Mouse (Mus musculus): ENCODE results near the gene Mylpf.
"Not testable (repeated sequence)": the region's sequence is repeated elsewhere in the genome, so short reads cannot be mapped to it uniquely, and the experiment has no call there.

The Mylpf gene

DNA sequence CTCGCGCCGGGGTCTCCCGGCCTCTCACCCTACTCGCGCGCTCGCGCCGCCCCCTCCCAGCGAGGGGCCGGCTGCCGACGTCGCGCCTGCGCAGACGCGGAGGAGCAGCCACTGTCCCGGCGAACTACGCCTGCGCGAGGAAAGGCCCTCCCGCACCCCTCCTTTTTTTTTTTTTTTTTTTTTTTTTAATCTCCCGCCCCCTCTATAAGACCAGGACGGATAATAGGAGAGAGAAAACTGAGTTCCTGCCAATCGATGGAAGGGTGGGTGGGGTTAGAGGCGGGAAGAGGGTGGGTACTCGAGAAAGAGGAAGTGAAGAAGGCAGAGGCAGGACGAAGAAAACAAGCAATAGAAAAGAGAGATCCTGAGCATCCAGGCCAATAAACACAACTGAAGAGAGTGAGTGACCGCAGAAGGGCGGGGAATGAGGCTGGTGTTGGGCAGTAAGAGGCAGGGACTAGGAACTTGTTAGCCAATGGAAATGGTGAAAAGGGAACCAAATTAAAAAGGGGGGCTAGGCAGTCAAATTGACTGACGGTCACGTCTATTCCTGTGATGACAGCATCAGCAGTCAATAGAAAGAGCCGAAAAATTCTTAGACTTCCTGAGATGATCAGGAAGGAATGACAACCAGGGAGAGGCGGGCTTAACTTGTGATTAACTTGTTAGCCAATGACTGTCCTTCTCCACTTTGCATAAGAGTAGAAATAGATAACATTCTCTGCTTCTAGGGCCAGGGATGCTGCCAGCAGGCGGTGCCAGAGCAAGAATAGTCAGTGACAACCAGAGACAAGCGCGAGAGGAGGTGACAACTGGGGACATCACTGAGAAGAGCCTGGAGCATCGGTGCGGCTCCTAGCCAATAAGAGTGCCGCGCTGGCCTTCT lies at the start of gene Mylpf:
Gene Mylpf, plus strand, starts transcription at position 338 of the 886 bp plus-strand sequence.
- DNase-seq (ENCODE audit: low spot score), result peak; percentile 93

DNA sequence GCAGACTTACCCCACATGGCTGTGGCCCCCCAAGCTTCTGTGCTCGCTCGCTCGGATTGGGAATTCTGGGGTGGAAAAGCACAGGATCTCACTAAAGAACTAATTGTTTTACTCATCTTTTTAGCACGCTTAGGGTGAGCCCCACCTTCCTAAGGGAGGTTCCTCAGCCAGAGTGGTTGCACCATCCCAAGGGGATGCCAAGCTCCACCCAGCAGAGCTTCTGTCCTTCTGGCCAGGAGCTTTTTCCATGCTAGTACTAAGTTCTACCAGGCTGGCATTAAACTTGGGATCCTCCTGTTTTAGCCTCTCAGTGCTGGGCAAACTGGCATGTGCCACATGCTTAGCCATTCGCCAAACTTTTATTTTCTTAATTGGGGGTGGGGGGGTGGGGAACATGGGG lies 46.1 kb upstream of the Mylpf start:
- no peak for DNase-seq (ENCODE audit: low spot score)

DNA sequence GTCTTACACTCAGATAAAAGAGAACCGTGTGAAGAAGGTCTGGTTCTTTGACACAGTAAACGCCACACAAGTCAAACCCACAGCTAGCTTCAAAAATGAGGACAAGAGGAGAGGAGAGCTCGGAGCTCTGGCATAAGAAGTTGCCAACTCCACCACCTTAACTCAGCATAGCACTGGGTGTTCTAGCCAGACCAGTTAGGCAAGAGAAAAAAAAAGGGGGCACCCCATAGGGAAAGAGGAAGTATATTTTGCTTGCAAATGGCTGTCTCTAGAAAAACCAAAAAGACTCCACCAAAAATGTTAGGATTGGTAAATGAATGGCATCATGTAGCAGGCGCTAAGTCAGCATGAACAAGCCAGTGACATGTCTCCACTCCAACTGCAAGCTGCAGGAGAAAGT lies 44.7 kb upstream of the Mylpf start:
- no peak for DNase-seq (ENCODE audit: low spot score)

DNA sequence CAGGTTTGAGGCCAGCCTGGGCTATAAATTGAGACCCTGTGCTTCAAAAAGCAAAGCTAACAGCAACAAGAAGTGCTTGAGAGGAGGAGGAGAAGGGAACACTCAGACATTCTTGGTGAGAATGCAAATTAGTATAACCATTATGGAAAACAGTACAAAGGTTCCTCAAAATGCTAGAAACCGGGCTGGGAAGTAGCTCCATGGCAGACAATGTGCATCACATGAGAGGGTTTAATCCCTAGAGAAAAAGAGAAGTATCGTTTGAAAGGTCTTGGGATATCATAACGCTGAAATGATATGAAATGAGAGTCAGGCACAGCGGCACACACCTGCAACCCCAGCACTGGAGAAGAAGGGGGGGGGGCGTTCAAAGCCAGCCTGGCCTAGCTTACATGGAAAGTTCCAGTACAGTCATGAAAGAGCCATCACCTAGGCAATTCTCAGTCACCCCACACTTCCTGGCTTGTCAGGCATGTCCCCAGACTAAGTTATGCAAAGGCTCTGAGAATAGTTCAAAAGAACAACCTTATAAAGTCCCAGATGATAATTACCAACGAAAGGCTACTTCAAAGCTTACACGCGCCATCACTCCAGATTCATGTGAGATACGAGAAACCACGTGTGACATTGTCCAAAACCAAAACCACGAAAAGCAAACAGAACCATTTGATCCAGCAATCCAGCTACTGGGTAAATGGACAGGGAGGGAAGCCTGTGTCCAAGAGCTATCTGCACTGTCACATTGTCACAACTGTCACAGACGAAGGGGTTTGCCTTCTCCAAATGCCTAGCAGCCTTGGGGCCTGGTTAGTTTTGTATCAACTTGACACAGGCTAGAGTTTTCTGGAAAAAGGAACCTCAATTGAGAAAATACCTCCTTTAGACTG lies 42.8 kb upstream of the Mylpf start:
- no peak for DNase-seq (ENCODE audit: low spot score)

DNA sequence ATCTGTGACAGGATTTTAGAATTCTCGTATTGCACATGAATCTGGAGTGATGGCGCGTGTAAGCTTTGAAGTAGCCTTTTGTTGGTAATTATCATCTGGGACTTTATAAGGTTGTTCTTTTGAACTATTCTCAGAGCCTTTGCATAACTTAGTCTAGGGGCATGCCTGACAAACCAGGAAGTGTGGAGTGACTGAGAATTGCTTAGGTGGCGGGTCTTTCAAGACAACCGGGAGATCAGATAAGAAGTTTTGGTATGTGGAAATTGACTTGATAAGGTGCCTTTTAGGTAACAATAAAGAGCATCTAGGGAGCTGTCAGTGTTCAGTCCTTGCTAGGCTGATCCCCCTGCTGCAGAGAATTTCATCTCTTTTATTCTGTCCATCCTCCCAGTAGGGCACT lies 42.2 kb upstream of the Mylpf start:
- DNase-seq (ENCODE audit: low spot score), result no peak

DNA sequence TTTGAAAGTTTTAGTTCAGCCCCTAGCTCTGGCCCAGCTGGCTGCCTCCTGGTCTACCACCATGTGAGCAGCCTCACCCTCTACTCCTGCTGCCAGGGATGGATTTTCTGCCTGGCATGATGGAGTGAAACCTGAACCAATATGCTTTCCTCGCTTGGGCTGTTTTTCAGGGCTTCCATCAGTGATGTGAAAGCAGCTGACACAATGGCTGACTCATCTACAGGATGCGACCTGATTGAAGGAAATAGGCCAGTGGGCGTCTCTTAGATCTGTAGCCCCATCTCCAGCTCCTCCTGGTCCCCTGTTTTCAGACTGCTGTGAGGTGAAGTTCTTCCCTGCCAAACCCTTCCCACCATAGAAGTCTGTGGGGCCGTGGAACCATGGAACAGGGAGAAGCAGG lies 31.8 kb upstream of the Mylpf start:
- DNase-seq (ENCODE audit: low spot score), result no peak

DNA sequence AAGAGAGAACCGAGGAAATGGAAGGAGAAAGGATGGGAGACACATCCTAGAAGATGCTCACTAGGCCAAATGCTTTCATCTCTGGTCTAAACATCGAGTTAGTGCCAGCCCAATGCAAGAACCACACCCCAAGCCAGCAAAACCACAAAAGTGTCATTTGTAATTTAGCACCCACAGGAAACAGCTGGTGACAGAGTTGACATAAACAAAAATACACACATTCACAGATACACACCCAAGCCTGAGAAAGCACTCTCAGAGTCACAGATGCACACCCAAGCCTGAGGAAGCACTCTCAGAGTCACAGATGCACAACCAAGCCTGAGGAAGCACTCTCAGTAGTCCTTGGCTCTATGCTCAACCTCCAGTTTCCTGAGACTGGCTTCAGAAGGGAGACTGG lies 27.9 kb upstream of the Mylpf start:
- DNase-seq (ENCODE audit: low spot score), result no peak

DNA sequence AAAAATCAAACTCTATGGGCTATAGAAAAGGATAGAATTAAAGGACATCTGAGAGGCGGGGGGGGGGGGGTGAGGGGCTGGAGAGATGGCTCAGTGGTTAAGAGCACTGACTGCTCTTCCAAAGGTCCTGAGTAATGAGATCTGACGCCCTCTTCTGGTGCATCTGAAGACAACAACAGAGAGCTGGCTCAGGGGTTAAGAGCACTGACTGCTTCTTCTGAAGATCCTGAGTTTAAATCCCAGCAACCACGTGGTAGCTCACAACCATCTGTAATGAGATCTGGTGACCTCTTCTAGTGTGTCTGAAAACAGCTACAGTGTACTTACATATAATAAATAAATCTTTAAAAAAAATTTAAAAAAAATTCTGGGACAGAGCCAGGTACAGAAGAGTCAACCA lies 27.0 kb upstream of the Mylpf start:
- not testable (repeated sequence) for DNase-seq (ENCODE audit: low spot score)

DNA sequence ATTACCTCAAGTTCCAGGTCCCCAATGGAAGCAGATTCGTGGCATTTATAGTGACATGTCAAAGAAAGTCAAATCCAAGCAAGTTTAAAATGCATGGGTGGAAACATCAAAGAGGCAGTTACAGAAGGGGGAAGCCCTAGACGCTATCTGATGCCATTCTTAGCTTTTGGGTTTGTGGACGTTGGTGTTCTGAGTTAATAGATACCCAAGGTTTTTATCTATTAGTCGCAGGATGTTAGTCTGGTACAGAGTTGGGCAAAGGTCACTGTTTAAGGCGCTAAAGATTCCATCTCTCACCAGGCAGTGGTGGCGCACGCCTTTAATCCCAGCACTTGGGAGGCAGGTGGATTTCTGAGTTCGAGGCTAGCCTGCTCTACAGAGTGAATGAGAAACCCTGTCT lies 25.3 kb upstream of the Mylpf start:
- peak; percentile 56 for DNase-seq (ENCODE audit: low spot score)

DNA sequence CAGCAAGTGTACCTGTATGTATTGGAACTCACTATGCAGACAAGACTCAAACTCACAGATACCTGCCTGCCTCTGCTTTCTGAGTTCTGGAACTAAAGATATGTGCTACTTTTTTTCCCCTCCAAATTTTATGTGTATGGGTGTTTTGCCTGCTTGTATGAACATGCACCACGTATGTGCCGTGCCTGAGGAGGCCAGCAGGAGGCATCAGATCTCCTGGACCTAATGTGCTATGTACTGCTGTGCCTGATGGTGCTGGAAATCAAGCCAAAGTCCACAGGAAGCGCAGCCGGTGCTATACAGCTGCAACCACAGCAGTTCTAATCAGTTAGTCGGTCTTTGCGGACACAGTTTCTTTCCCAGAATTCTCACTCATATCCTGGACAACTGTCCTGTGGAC lies 24.9 kb upstream of the Mylpf start:
- peak; percentile 50 for DNase-seq (ENCODE audit: low spot score)

DNA sequence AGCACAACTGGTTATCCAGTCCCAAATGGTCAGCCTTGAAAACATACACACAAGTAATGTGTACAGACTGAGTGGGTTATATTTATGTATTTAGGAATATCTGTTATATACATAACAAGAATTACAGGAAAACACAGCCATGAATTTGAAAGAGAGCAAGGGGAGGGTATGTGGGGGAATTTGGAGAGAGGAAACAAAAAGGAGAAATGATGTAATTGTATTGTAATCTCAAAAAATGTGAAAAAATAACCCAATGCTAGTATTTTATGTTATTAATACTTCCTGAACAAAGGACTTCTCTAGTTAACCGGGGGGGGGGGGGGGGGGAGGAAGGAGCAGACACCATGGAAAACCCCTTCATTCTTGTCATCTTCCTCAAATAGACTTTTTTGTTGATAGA lies 24.0 kb upstream of the Mylpf start:
- DNase-seq (ENCODE audit: low spot score), result no peak

DNA sequence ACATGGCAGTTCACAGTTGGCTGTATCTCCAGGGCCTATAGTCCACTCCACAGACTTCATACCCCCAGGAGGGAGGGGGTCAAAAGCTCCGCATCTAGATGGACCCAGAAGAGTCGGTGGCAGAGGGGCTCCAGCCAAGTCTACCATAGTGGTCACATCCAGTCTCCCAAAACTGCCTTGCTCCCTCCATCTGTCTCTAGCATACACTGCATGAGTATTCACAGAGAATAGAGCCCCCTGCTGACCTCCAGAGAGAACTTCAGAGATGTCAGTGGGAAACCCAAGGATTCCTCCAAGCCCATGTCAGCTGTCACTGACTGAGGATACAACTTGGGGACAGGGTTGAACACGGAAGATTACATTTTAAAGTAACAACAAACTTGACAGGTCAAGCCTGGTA lies 23.1 kb upstream of the Mylpf start:
- DNase-seq (ENCODE audit: low spot score), result peak; percentile 40

DNA sequence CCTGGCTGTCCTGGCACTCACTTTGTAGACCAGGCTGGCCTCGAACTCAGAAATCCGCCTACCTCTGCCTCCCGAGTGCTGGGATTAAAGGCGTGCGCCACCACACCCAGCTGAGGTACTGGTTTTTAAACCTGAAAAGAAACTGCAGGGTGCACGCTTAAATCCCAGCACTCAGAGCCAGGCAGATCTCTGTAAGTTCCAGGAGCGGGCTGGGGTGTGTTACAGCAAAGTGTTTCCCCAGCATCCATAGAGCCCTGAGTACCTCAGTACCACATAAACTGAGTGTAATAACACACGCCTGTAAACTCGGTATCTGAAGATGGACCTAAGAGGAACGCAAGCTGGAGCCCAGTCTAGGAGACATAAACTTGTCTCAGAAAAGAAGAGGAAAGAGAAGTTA lies 21.3 kb upstream of the Mylpf start:
- DNase-seq (ENCODE audit: low spot score), result no peak

DNA sequence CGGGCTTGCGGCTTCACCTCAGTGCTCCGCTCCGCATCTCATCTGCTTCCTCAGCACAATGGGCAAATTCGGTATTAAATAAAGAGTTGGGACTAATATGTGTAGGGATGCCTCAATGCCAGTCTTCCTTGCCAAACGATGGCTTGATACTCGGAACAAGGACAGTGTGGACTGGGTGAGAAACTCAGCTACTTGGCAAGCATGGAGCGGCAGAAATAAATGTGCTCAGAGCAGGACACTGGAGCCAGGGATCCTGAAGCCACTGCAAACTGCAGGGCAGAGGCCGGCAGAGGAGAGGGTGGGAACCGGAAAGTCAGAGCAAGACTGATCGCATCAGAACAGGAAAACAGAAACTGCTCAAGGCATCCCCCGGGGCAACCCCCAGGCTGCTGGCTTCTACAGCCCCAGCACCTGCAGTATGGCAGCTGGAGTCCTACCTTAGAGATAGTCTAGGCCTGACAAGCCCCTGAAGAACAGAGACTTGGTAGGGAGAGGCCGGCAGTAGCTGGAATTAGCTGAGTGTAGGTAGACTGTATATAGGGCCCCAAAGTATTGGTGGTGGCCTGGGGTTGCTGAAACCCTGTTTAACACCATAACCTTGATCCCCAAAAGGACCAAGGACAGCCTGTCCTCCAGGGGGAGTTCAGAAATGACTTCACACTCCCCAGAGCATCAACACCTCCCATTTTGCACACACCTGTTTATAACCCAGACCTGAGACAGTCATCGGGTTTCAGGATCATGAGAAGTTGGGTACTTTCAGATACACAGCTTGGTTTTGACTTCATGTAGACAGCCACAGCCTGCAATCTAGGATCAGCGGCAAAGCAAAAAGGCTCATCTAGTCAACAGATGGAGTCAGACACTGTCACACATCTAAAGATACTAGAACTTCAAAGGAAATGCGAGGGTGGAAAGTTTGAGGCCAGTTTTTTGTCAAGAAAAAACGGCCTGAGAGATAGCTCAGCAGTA lies 20.1 kb upstream of the Mylpf start:
- no peak for DNase-seq (ENCODE audit: low spot score)

DNA sequence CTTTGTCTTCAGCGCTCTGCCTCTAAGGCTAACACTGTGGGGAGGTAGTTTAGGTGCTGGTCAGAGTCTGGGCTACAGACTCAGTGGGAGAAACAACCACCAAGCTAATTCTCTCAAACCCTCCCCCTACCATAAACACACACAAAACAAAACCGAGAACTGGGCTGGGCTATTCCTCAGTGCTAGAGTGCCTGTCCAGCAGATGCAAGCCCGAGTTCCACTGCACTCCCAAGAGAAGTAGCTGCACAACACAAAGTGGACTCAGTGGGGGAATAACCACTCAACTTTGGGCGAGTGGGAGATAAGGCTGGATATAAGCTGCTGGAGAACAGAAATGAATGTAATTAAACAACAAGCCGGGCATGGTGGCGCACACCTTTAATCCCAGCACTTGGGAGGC lies 18.0 kb upstream of the Mylpf start:
- no peak for DNase-seq (ENCODE audit: low spot score)

DNA sequence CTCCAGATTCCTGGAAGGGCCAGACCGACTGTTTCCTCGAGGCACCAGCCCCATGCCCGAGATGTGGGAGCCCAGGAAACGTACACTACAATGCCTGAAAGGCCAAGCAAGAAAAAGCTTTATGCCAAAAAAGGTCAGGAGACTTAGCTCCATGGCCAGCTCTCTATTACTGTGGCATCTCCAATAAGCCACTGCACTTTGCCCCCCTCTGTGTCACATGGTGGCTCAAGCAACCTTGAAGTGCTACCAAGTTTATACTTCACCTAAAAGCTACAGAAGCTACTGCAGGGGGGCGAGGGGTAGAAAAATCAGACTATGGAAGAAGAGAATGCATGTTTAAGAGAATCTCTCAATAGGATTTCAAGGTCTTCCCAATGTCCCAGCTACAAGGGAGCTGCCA lies 15.7 kb upstream of the Mylpf start:
- DNase-seq (ENCODE audit: low spot score), result no peak

DNA sequence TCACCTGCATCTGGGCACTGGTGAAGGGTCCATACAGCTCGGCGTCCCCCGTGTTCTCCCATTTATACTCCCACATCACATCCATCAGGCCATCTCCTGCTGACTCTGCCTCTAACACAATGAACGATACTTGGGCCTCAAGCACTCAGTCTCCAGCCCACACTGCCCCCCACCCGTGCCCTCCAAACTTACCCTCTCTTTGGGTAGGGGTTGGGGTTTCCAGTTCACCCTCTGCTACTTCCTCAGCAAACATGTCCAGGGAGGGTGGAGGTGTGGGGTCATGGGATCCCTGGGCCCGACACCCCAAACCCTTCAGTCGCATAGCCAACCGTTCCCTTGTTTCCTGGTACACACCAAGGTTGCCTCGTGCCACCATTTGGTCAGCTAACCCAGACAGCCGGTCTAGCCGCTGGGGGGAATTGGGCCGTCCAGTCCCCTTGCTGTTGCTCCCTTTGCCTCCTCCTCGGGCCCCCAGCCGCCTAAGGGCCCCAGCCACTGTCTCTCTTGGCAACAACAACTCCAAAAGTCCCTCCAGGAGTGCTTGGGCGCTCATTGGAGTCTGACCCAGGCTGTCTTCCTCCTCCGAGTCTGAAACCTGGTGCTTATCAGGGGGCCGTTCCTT lies 14.6 kb upstream of the Mylpf start:
- no peak for DNase-seq (ENCODE audit: low spot score)

DNA sequence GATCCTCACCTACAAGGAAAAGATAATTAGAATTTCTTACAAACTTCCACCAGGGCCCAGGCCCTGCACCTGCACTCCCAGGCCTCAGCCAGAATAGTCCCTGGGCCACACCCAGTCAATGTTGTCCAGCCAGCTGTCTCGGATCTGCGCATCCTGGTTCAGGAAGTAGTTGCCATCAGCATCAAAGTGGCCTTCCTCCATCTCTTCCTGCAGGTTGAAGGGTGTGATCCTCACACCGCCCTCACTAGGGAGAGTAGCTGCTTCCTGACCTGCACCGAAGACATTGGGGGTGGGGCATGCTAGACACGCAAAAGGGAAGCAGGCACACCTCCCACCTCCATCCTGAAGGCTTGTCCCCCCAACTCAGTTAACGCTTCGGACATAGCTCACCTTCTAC lies 14.1 kb upstream of the Mylpf start:
- no peak for DNase-seq (ENCODE audit: low spot score)

DNA sequence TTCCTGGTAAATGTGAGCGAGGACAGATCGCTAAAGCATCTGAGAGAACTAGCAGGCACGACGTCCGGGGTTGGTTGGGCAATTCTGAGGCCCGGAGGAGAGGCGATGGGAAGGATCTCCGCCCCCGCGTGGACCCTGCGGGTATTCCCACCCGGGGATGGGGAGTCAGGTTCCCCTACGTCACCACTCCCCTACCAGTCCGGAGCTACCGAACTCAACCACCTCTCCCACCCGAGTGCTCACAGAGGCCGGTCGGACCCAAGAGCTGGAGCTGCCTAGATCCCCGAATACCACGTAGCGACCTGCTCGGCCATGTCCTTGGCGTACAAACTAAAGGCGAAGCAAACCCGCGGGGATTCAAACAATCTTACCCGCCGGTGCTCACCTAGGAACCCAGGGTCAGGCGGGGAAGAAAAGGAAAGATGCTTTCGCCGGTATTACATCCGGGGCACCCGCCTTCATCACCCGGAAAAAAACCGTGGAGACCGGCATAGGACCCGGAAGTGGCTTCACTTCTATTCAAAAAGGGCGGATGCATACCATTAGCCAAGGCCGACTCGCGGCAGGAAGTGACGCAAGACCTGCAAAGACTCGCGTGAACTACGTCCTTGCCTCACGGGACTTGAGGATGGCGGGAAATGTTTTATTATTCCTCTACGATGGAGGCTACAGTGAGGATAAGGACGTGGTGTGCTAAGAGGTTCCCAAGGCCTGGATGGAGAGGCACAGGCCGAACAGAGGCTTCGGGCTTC lies 13.0 kb upstream of the Mylpf start, which contains the start of gene Cd2bp2:
Gene Cd2bp2, minus strand, starts transcription at position 507 of the 752 bp plus-strand sequence.
- DNase-seq (ENCODE audit: low spot score), result peak; percentile 96

DNA sequence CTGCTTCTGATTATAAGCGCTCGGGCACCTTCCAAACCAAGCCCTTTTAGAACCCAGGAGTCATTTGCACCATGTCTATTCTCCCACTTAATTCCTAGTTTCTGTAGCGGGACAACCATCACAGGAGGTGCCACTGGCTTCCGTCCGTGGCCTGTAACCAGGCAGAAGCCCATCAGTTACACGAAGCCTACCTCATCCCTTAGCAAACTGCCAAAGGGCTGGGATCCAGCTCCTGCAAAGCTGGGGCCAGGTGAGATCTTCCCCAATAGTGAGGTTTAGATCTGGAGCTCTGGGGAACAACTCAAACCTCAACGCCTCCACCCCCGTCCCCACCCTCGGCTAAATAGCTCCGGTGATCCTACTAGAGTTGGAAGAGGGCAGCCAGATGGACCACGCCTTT lies 12.2 kb upstream of the Mylpf start:
- DNase-seq (ENCODE audit: low spot score), result no peak

DNA sequence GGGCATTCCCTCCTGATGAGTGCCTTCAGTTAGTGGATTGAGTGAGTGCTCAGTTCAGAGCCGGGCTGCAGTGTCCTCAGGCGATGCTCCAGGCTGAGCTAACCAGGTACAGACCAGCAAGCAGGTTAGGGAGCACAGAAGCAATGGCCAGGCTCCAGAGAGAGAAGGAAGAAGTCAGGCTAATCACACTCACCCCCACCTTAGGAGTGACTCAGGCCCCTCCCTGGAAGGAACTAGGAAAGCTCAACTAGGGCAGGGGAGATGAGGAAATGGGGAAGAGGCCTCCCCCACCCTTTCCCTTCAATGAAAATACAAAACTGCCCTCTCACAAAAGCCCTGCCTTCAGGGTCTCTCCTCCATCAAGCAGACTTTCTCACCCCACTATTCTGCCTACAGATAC lies 2.1 kb upstream of the Mylpf start:
- DNase-seq (ENCODE audit: low spot score), result no peak

Data from c-Kit-positive CD71-positive TER-119-positive erythroid progenitor cells, embryonic 14.5 days (primary cell).